Mouse (Mus musculus): ENCODE measurements at regions not wholly inside any gene's neighbourhood (a gene's known extent, or its start where the extent isn't known, plus 50 kb on each side); places are given as distances from the start of the nearest gene placed in this dataset.

- TF ChIP-seq POLR2A (IDR thresholded peaks at IDR 0.05; ENCODE audit: borderline replicate concordance, insufficient read depth, low read length) (no peak), CTCF (IDR thresholded peaks at IDR 0.05; ENCODE audit: borderline replicate concordance, insufficient read depth, low read depth, low read length) (no peak)
These were observed 492.0 kb upstream of the Id4 start for GRCm38 (mm10) chr13:47768963-47769527.
